Mouse (Mus musculus) R1 (cell line): ENCODE data around the gene Gm9821.

Source experiments
- DNase-seq: peaks from one replicate; pipeline ENCODE4 v3.0.0-alpha.2; 2018; ENCODE audit warnings: low read depth, low spot score

Gm9821 gene

DNA sequence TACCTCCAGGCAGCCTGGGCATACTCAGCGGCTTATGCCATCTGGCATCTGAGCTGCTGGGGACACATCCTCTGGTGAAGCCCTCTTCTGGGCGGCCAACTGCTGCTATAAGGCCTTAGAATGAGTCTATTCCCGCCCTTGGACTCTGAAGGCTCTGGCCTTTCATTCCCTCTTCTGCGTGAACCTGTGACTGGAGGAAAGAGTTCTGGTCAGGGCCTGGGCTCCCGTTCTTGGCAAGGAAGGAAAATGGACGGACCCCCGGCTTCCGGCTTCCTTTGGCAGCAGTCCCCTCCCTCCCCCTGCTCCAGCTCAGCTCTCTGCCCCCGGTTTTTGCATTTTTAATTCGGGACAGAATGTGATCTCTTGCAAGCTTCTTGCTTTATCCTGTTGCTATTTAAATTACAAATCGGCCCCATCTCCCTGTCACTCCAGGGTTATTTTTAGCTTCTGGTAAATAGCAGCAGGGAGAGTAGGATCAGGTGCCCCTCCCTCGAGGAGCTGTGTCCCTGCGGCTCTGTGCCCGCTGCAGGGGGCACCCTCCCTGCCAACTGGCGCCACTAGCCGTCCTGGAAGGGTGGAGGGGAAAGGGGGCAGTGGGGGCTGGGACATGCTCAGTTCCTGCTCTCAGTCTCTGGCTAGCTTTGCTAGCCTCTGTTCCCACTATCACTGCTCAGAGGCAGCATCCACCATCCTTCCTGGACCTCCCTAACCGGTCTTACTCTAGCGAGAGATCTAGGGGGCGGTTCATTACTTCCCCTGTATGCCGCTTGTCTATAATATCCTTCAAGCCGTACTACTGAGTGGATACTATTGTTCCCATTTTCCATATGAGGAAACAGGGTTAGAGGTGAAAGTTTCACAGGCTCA, 26.0 kb downstream of the Gm9821 start:
- peak; percentile 77 for DNase-seq

DNA sequence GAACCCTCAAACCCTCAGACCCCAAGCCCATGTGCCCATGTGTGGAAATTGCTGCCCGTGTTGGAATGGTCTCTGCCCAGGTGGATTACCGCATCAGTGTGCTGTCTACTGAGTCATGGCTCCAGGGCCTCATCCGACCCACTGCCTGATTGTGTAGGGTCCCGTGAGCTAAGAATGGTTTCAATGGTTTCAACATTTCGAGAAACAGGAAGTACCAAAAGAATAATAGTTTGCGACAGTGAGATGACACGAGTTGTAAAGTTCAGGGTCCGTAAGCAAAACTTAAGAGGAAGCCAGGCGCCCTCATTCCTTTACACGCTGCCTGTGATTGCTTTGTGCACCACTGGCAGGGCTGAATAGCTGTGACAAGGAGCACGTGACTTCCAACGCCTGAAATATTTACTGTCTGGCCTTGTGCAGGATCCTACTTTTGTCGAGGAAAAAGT, 26.6 kb downstream of the Gm9821 start:
- DNase-seq: peak; percentile 62

DNA sequence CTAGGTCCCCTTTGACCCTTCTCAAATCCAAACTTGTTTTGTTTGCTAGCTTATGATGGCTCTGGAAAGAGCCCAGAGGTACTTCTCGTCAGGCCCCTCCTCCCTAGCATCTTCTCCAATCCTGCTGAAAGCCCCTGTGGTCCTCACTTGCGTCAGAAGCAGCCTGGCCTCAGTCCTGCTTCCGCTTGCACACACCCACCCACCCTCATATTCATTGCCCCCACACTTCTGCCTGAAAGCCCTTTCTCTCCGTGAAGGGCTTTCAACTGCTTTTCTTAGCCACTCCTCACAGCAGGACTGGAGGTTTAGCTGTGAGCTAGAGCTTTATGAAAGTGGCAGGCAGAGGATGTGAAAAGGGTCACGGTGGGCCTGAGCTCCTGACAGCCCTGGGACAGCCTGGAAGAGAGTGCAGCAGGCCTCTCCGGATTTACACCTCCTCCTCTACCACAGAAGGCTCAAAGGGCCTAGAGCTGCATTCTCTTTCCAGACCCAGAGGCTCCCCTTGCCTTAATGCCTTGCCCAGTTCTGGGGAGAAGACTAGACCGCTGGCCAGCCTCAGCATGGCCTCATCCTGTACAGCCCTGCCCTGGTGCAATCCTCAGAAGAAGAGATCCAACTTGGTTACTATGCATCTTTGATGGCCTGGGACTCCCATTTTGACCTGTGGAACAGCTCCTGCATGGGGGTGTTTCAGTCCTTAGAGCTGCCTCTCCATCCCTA, 28.1 kb downstream of the Gm9821 start:
- DNase-seq: no peak

DNA sequence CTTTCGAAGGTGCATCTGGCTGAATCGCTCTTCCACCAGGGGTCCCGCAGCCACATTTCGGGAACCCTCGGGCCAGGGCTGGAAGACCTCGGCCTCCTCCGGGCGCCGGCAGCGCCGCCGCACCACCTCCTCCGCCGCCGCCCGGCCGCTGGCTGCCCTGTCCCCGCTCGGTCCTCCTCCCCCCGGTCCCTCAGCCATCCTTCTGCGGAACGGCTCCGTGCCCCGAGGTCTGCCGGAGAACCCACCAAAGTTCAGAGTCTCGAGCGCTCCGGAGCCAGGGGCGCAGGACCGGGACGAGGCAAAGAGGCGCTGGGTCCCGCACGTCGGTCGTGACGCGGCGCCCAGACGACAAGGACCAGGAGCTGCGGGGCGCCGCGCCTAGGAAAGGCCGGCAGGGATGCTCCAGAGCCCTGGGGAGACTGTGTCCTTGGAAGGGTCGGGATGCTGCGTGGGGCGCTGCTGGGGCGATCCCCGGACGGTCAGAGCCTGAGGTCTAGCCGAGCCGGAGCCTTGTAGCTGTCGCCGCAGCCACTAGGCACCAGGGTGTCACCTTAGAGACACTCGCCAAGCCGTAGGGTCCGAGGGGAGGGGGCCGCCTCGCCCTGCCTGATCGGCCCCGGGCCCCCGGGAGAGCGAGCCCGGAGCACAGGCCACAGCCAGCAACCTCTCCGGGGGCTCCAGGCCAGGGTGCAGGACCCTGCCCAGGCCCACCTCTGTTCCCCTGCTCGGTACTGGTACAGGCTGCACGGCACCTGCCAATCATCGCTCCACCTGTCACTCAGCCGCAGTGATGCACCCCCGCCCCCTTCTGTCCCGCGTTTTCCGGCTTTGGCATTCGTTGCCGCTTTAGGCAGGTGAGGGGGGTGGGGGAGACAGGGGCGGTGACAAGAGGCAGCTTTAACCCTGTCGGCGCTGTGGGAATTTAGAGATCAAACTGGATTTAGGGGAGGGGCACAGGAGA, 30.4 kb downstream of the Gm9821 start, which contains the start of gene Dgkz:
Dgkz (minus strand) TSS at position 284 of the 961 bp plus-strand sequence.
- peak; percentile 83 for DNase-seq

DNA sequence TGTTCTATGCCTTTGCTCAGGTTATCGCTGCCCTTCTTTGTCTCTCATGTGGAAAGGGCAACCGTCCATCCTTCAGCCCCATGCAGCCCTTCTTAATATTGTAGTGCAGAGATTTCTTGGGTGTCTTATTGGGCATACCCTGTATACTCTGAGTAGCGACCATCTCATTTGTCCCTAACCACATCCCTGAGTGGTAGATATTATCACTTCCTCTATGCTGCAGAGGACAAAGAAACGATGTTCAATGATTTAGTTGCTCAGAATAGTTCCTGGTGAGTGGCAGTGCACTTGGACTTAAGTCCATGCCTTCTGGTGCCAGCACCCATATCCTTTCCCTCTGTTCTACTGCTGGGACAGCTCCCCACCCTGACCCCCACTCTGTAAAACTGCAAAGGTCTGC, 32.5 kb downstream of the Gm9821 start:
- no peak for DNase-seq

DNA sequence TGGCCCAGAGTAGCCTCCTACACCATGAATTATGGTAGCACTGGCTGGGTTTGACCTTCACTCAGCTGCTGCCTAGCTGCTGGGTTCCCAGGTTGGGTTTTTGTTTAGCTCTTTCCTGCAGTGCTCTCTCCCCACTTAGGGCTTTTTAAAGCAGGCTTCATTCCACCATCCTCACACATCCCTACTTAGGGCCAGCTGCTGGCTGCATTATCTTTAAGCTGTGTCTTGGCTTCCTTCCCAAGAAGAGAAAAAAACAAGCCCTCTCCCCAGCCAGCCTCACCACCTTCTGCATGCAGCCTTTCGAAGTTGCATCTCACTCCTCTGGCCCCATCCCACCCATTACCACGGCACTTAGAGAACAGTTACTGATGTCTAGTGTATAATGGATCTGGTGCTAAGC, 33.0 kb downstream of the Gm9821 start:
- DNase-seq: no peak

DNA sequence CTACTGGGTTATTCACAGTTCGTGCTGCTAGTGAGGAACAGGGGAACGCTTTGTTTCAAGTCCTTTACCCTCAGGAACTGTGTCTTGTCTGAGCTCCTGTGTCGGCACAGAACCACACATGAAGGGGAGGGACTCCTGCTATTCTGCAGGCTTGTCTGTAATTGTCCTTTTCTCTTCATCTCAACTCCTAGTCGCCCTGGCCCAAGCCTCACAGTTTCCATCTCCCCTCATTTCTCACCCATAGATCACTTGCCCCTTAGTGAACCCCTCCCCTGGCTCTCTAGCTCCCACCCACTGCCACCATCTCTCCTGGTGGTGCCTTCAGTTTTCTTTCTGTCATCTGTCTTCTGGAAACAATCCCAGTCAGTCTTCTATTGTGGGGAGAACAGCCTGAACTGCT, 34.7 kb downstream of the Gm9821 start:
- DNase-seq: no peak

DNA sequence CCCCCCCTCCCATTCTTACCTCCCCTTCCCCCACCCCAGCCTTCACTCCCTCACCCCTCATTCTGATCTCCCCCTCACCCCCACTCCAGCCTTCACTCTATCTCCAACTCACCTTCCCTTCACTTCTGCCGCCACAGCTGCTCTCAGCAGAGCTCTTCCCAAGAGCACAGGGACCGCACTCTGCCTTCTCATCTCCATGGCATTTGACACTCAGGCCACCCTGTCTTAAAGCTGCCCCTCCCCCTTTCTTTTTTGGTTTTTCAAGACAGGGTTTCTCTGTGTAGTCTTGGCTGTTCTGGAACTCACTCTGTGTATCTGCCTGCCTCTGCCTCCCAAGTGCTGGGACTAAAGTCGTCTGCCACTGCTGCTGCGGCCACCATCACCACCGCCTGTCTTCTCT, 35.3 kb downstream of the Gm9821 start:
- peak; percentile 59 for DNase-seq

DNA sequence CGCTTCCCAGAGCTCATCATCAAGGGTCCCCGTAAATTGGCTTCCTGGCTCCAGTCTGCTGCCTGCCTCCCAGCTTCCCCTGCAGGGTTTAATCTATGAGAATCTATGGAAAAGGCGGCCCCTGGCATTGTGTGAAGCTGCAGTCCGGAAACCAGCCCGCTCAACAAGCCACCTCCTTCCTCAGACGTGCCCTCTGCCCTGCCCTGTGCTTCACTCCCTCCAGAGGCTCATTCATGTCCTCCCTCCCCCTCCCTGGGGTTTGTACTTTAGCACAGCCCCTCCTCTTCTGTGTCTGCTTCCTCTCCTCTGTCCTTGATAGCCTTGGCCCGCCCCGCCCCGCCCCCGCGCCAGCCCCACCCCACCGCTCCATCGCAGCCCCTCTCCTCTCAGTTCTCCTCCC, 38.9 kb downstream of the Gm9821 start:
- DNase-seq: peak; percentile 99

DNA sequence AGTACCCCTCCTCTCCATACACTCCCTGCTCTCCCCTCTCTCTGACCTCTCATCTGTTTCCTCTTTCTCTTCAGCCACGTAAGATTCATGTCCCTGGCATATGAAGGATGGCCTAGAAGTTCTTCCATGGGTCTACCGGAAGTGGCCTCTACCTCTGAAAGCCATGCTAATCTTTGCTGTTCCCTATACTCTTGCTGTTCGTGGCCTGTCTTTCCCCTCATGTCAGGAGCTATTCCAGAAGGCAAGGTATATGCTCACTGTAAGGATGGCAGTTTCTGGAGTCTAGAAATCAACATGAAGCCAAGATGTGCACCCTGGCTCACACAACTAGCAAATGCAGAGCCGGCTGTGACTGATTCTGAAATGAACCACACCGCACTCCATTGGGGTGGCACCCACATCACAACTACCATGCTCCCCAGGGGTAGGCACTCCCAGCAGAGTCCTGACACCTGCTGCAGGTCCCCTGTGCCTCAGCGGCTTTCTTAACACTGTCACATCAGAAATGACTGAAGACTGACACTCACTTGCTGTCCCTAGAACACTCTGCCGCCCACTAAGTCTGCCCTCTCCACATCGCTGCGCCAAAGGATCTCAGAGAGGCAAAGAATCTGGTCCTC, 39.5 kb downstream of the Gm9821 start:
- no peak for DNase-seq

DNA sequence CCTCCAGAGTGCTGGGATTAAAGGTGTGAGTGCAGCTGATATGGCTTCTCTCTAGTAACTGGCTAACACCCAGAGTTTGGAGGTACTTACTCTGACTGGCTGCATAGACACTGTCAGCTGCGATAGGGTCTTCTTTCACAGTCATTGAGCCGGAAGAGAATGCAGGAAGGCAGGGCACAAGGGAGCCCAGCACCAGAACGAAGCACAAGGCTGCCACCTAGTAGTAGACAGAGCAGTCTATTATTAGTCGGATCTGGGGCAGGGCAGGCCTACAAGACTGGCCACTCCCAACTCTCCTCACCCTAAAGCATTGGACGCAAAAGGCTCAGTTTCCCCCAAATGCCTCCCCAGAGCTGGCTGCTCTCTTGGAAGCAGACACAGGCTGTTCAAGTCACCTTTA, 40.6 kb downstream of the Gm9821 start:
- DNase-seq: no peak

DNA sequence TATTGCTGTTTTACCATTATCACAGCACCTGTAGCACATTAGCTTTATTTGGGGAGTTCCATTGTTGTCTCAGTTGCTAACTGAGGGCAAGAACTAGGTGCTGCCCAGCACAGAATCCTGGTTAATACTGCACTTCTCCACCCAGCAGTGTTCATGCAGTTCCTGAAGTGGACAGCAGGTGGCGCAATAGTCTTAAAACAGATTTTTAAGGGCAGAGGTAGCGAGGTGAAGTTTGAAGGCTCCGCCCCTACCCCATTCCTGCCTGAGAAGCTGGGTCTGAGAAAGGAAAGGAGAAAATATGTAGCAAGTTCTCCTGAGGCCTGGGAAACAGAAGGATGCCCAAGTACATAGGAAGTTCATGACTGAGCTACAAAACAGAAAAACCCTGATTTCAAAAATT, 42.0 kb downstream of the Gm9821 start:
- peak; percentile 92 for DNase-seq

DNA sequence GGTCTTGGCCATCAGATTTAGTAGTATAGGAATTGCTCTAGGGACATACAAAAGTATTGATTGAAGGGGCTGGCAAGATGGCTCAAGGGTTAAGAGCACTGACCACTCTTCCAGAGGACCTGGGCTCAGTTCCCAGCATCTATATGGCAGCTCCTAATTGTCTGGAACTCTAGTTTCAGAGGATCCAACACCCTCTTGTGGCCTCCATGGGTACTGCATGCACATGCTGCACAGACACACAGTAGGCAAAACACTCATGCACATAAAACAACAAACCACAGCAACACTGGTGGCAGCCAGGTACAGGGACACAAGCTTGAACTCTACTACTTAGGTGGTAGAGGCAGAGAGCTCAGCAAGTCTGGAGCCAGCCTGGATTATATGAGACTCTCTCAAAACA, 44.2 kb downstream of the Gm9821 start:
- peak; percentile 84 for DNase-seq

DNA sequence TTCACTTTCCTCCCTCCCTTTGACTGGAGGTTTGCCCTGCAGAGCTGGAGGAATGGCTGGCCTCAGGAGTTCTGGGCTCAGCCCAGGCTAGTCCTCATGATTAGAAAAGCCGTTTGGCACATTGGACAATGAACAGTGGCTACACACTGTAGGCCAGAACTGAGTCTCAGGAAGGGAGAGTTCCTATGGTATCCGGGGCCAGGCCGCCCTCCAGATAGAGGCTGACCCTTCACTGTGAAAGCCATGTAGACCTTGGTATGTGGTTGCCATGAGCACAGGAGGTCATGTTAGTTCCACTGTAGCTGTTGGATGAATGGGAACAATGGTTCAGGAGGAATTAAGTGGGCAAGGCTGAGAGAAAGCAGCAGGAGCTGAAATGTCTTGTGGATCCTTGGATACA, 47.9 kb downstream of the Gm9821 start:
- DNase-seq: no peak

DNA sequence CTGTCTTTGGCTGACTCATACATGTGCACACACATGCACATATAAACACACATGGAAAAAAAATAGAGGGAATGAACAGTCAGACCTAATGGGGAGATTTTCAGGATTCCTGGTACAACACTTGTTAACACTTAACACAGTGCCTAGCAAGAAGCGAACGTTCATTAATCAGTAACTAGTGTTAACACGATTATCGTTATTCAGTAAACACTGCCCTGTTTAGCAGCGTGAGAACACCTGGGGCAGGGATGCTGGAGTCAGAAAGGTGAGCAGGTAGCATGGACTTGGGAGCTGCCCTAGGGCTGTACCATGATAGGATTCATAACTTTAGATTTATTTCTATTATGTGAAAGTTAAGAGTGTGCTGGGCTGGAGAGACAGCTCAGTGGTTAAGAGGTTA, 50.5 kb downstream of the Gm9821 start:
- no peak for DNase-seq
